Mouse (Mus musculus) kidney, postnatal 0 days (tissue): ENCODE data around the gene Btf3l4. TPM values are rescaled to one million over a fixed set of nuclear protein-coding genes. Genes with fewer than 3 reads are reported as not detected.

Experiments
- ATAC-seq: fragments of 200-750 bp; cut with Nextera tagmentation; replicated peaks from 2 replicates; pipeline ENCODE4 v1.8.0; 2017; ENCODE audit warnings: low read depth, moderate number of reproducible peaks, moderate TSS enrichment, moderate library complexity; ENCODE audit not compliant: low FRiP score
- DNase-seq: peaks from one replicate; pipeline ENCODE4 v3.0.0-alpha.2; 2016; ENCODE audit warnings: low spot score
- H3K27ac ChIP-seq: fragments of 300-500 bp; sonication (generic); 2 replicates; pipeline ENCODE4 v1.5.1; 2014; ENCODE audit warnings: mild to moderate bottlenecking
- H3K27me3 ChIP-seq: fragments of 300-500 bp; sonication (generic); 2 replicates; pipeline ENCODE4 v1.6.1; 2014; ENCODE audit warnings: low read length, mixed read lengths; ENCODE audit not compliant: insufficient read depth
- H3K36me3 ChIP-seq: fragments of 300-500 bp; sonication (generic); 2 replicates; pipeline ENCODE4 v1.6.1; 2014; ENCODE audit warnings: low read length, mixed read lengths; ENCODE audit not compliant: insufficient read depth
- H3K4me1 ChIP-seq: fragments of 300-500 bp; sonication (generic); replicated peaks from 2 replicates; pipeline ENCODE4 v1.6.1; 2014; ENCODE audit warnings: antibody characterized with exemption, low read length, mixed read lengths; ENCODE audit not compliant: insufficient read depth
- H3K4me2 ChIP-seq: fragments of 300-500 bp; sonication (generic); 2 replicates; pipeline ENCODE4 v1.6.1; 2014; ENCODE audit warnings: mild to moderate bottlenecking, low read length, moderate library complexity, mixed read lengths
- H3K4me3 ChIP-seq: fragments of 300-500 bp; sonication (generic); replicated peaks from 2 replicates; pipeline ENCODE4 v1.5.1; 2014; ENCODE audit warnings: low read depth, low read length
- H3K9ac ChIP-seq: fragments of 300-500 bp; sonication (generic); 2 replicates; pipeline ENCODE4 v1.6.1; 2014; ENCODE audit warnings: low read depth, low read length
- H3K9me3 ChIP-seq: fragments of 300-500 bp; sonication (generic); replicated peaks from 2 replicates; pipeline ENCODE4 v1.6.1; 2016; ENCODE audit warnings: low read length, inconsistent platforms, mixed read lengths
- CTCF ChIP-seq: IDR thresholded peaks from 2 replicates; pipeline ENCODE4 v1.5.1; 2016; ENCODE audit warnings: antibody characterized with exemption, low read depth, mild to moderate bottlenecking, moderate library complexity
- WGBS: fragments of 180-500 bp; shearing (Covaris S2); extraction: QIAGEN DNeasy Blood & Tissue Kit; methylation state at CpG from one replicate; pipeline ENCODE4 v1.1.7; 2014; 5-methylcytosine and 5-hydroxymethylcytosine counted together
- polyA plus RNA-seq: library from polyadenylated mRNA; unstranded; fragments of >200 nt; fragmentation: Nextera tagmentation; extraction: Ambion mirVana; gene quantifications from 2 replicates; pipeline ENCODE4 v1.2.1, GENCODE M21; 2015

Gene Btf3l4
- polyA plus RNA-seq, 1 experiment from 2014 or later, result 174 TPM

GRCm38 (mm10) chr4:108781596-108781995 is 51.8 kb downstream of the Btf3l4 start:
- no peak overlapping the region for H3K9ac ChIP-seq
- H3K4me3 ChIP-seq, result no peak overlapping the region
- no peaks in the 10 kb centered on the region for H3K27me3 ChIP-seq
- no peak overlapping the region for H3K27ac ChIP-seq
- DNase-seq (peak; percentile 12), ATAC-seq (no peak)
- no peaks in the 10 kb centered on the region for H3K9me3 ChIP-seq
- whole genome bisulfite sequencing, result 68% methylated on average over 3 of the region's 3 CpGs
- H3K4me2 ChIP-seq, result no peak overlapping the region
- H3K36me3 ChIP-seq, result no peaks in the 10 kb centered on the region
- no peak for TF ChIP-seq CTCF
- H3K4me1 ChIP-seq, result no peaks in the 10 kb centered on the region

- WGBS, result 0% methylated on average over 20 of the region's 20 CpGs
- H3K27me3 ChIP-seq, result no peaks in the 10 kb centered on the region
- H3K4me2 ChIP-seq, result peak overlapping the region; percentile 73
- DNase-seq (no peak), ATAC-seq (peak; percentile 5; the same call in 1 of the 2 replicates)
- no peak for TF ChIP-seq CTCF
- peak overlapping the region; percentile 90 for H3K27ac ChIP-seq
- H3K4me3 ChIP-seq, result peak overlapping the region; percentile 77
- no peaks in the 10 kb centered on the region for H3K36me3 ChIP-seq
- no peaks in the 10 kb centered on the region for H3K4me1 ChIP-seq
- H3K9me3 ChIP-seq, result no peaks in the 10 kb centered on the region
- peak overlapping the region; percentile 87 for H3K9ac ChIP-seq
These were observed 52.6 kb downstream of the Btf3l4 start for GRCm38 (mm10) chr4:108780864-108781205.

GRCm38 (mm10) chr4:108780057-108780863 is 53.2 kb downstream of the Btf3l4 start, which contains the start of gene Zfyve9:
TSS of gene Zfyve9 (minus strand) at chr4:108780798.
- Histone ChIP-seq H3K27ac (peak within 1 kb of the TSS; percentile 90), H3K4me1 (no peaks in the 10 kb centered on the region), H3K27me3 (no peaks in the 10 kb centered on the region), H3K4me2 (peak within 1 kb of the TSS; percentile 73), H3K9me3 (no peaks in the 10 kb centered on the region), H3K4me3 (peak within 1 kb of the TSS; percentile 77), H3K9ac (peak within 1 kb of the TSS; percentile 87), H3K36me3 (no peaks in the 10 kb centered on the region)
- under 1% methylated on average over 88 of the region's 111 CpGs for WGBS
- TF ChIP-seq CTCF, result peak; percentile 48
- DNase-seq (peak; percentile 85), ATAC-seq (peak; percentile 91)

GRCm38 (mm10) chr4:108779763-108780056 is 53.7 kb downstream of the Btf3l4 start:
- Histone ChIP-seq H3K9me3 (no peaks in the 10 kb centered on the region), H3K4me2 (peak overlapping the region; percentile 73), H3K9ac (peak overlapping the region; percentile 87), H3K27ac (peak overlapping the region; percentile 90), H3K4me1 (no peaks in the 10 kb centered on the region), H3K36me3 (no peaks in the 10 kb centered on the region), H3K4me3 (peak overlapping the region; percentile 77), H3K27me3 (no peaks in the 10 kb centered on the region)
- 0% methylated on average over 7 of the region's 7 CpGs for WGBS
- DNase-seq, result peak; percentile 50
- no peak for TF ChIP-seq CTCF
- no peak for ATAC-seq

GRCm38 (mm10) chr4:108768527-108768926 is 64.9 kb downstream of the Btf3l4 start:
- no peaks in the 10 kb centered on the region for H3K9me3 ChIP-seq
- no peak for TF ChIP-seq CTCF
- H3K9ac ChIP-seq, result no peak overlapping the region
- no peaks in the 10 kb centered on the region for H3K4me1 ChIP-seq
- DNase-seq (peak; percentile 59), ATAC-seq (no peak)
- no peak overlapping the region for H3K4me2 ChIP-seq
- H3K36me3 ChIP-seq, result no peaks in the 10 kb centered on the region
- H3K27ac ChIP-seq, result no peak overlapping the region
- no peak overlapping the region for H3K4me3 ChIP-seq
- H3K27me3 ChIP-seq, result no peaks in the 10 kb centered on the region

Other genes with a start within 250 kb of the Btf3l4 start
- 28.7 and 29.8 TPM in 2 replicates for gene Cc2d1b, start 213.7 kb downstream of the Btf3l4 start, polyA plus RNA-seq
- 1.1 and 1.6 TPM in 2 replicates for gene 3110021N24Rik, start 114.0 kb downstream of the Btf3l4 start, polyA plus RNA-seq
- 3.8 and 4.2 TPM in 2 replicates for gene Zfyve9, start 52.8 kb downstream of the Btf3l4 start, polyA plus RNA-seq
- gene Txndc12, start 987 bp upstream of the Btf3l4 start, polyA plus RNA-seq, result 94.0 and 98.3 TPM in 2 replicates
- gene Kti12, start 14.2 kb upstream of the Btf3l4 start, polyA plus RNA-seq, result 52.2 and 53.5 TPM in 2 replicates
- gene A730015C16Rik, start 15.0 kb upstream of the Btf3l4 start, polyA plus RNA-seq, result 1.8 and 2.4 TPM in 2 replicates
- gene Rab3b, start 45.4 kb upstream of the Btf3l4 start, polyA plus RNA-seq, result 34.0 and 36.1 TPM in 2 replicates
- 43.5 and 45.1 TPM in 2 replicates for gene Nrd1, start 167.0 kb upstream of the Btf3l4 start, polyA plus RNA-seq